Mouse (Mus musculus) embryonic facial prominence, embryonic 15.5 days (tissue): ENCODE results near the gene D930048N14Rik. TPM values are rescaled to one million over a fixed set of nuclear protein-coding genes. Genes with fewer than 3 reads are reported as not detected.
"Not testable (repeated sequence)": the region's sequence is repeated elsewhere in the genome, so short reads cannot be mapped to it uniquely, and the experiment has no call there.

Experiments
- ATAC-seq: fragments of 200-750 bp; cut with Nextera tagmentation; 2 replicates; pipeline ENCODE4 v1.8.0; 2017; ENCODE audit warnings: low read depth, moderate TSS enrichment; ENCODE audit not compliant: insufficient number of reproducible peaks, low FRiP score, low TSS enrichment
- H3K27ac ChIP-seq: fragments of 300-500 bp; sonication (generic); replicated peaks from 2 replicates; pipeline ENCODE4 v1.5.1; 2015; ENCODE audit warnings: mild to moderate bottlenecking, inconsistent platforms
- H3K27me3 ChIP-seq: fragments of 300-500 bp; sonication (generic); 2 replicates; pipeline ENCODE4 v1.6.1; 2015; ENCODE audit warnings: inconsistent platforms
- H3K36me3 ChIP-seq: fragments of 300-500 bp; sonication (generic); 2 replicates; pipeline ENCODE4 v1.6.1; 2015; ENCODE audit warnings: mild to moderate bottlenecking, inconsistent platforms
- H3K4me1 ChIP-seq: fragments of 300-500 bp; sonication (generic); 2 replicates; pipeline ENCODE4 v1.6.1; 2015; ENCODE audit warnings: inconsistent platforms
- H3K4me2 ChIP-seq: fragments of 300-500 bp; sonication (generic); replicated peaks from 2 replicates; pipeline ENCODE4 v1.6.1; 2015; ENCODE audit warnings: mild to moderate bottlenecking, inconsistent platforms
- H3K4me3 ChIP-seq: fragments of 300-500 bp; sonication (generic); replicated peaks from 2 replicates; pipeline ENCODE4 v1.5.1; 2015; ENCODE audit warnings: mild to moderate bottlenecking, inconsistent platforms
- H3K9ac ChIP-seq: fragments of 300-500 bp; sonication (generic); 2 replicates; pipeline ENCODE4 v1.6.1; 2015; ENCODE audit warnings: inconsistent platforms
- H3K9me3 ChIP-seq: fragments of 300-500 bp; sonication (generic); replicated peaks from 2 replicates; pipeline ENCODE4 v1.6.1; 2016; ENCODE audit warnings: inconsistent platforms
- WGBS: fragments of 180-500 bp; shearing (Covaris S2); methylation state at CpG from one replicate; pipeline ENCODE4 v1.1.7; 2015; 5-methylcytosine and 5-hydroxymethylcytosine counted together
- polyA plus RNA-seq: library from polyadenylated mRNA; unstranded; fragments of >200 nt; fragmentation: Nextera tagmentation; extraction: Ambion mirVana; gene quantifications from 2 replicates; pipeline ENCODE4 v1.2.1, GENCODE M21; 2015

D930048N14Rik gene
- 4.5 and 5.2 TPM in 2 replicates for polyA plus RNA-seq

- H3K4me2 ChIP-seq: peak within 1 kb of the TSS; percentile 97
- peak; percentile 72 for ATAC-seq
- peak within 1 kb of the TSS; percentile 70 for H3K4me3 ChIP-seq
- no peaks in the 10 kb centered on the region for H3K27me3 ChIP-seq
- H3K36me3 ChIP-seq: no peaks in the 10 kb centered on the region
- H3K9ac ChIP-seq: peak within 1 kb of the TSS; percentile 62
- no peaks in the 10 kb centered on the region for H3K9me3 ChIP-seq
- H3K27ac ChIP-seq: peak within 1 kb of the TSS; percentile 83
- peaks cover 42% of the 10 kb centered on the region for H3K4me1 ChIP-seq
- WGBS: 1% methylated on average over 70 of the region's 70 CpGs
Observed at GRCm38 (mm10) chr11:51650691-51651515, at the start of gene D930048N14Rik, which contains the start of gene N4bp3. Gene D930048N14Rik (plus strand): TSS chr11:51650954. Gene N4bp3 (minus strand): TSS chr11:51650842.

DNA sequence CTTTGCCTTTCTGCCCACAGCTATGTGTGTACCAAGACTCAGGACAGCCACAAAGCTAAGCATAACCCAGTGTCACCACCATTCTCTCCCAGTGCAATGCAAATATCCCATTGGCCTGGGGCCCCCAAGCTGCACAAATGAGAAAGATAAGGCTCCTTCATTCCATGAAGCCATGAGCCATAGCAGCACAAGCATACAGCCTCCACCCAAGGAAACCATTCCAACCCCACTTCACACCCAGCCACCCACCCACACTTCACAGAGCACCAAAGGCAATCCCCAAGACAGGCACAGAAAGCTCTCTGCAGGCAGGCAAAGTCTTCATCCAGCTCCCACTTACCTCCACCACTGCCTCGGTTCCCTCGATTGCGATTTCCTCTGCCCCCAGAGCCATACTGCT, 48.5 kb upstream of the D930048N14Rik start:
- H3K4me2 ChIP-seq: no peak overlapping the region
- H3K36me3 ChIP-seq: peaks cover 81% of the 10 kb centered on the region
- no peaks in the 10 kb centered on the region for H3K9me3 ChIP-seq
- WGBS: 87% methylated on average over 3 of the region's 3 CpGs
- no peak overlapping the region for H3K27ac ChIP-seq
- peaks cover 45% of the 10 kb centered on the region for H3K4me1 ChIP-seq
- no peak overlapping the region for H3K9ac ChIP-seq
- H3K27me3 ChIP-seq: no peaks in the 10 kb centered on the region
- no peak overlapping the region for H3K4me3 ChIP-seq
- no peak for ATAC-seq

- H3K4me1 ChIP-seq: peaks cover 46% of the 10 kb centered on the region
- ATAC-seq: peak; percentile 77
Observed at GRCm38 (mm10) chr11:51605602-51606446, 44.9 kb upstream of the D930048N14Rik start.

GRCm38 (mm10) chr11:51606447-51607095, 44.2 kb upstream of the D930048N14Rik start, which contains the start of gene Hnrnpab:
Gene Hnrnpab (minus strand): TSS chr11:51606847.
- peaks cover 45% of the 10 kb centered on the region for H3K4me1 ChIP-seq
- peak within 1 kb of the TSS; percentile 68 for H3K4me2 ChIP-seq
- peak within 1 kb of the TSS; percentile 100 for H3K9ac ChIP-seq
- H3K27me3 ChIP-seq: no peaks in the 10 kb centered on the region
- peaks cover 37% of the 10 kb centered on the region for H3K36me3 ChIP-seq
- peak; percentile 92 for ATAC-seq
- WGBS: under 1% methylated on average over 74 of the region's 91 CpGs
- H3K4me3 ChIP-seq: peak within 1 kb of the TSS; percentile 95
- H3K27ac ChIP-seq: peak within 1 kb of the TSS; percentile 95
- H3K9me3 ChIP-seq: no peaks in the 10 kb centered on the region

More at GRCm38 (mm10) chr11:51605602-51606446, 44.9 kb upstream of the D930048N14Rik start:
- Histone ChIP-seq H3K27ac (peak overlapping the region; percentile 95), H3K9me3 (no peaks in the 10 kb centered on the region), H3K9ac (peak overlapping the region; percentile 100), H3K27me3 (no peaks in the 10 kb centered on the region), H3K4me2 (peak overlapping the region; percentile 68), H3K4me3 (peak overlapping the region; percentile 95), H3K36me3 (peaks cover 45% of the 10 kb centered on the region)
- WGBS: under 1% methylated on average over 62 of the region's 81 CpGs

GRCm38 (mm10) chr11:51607096-51607738, 43.5 kb upstream of the D930048N14Rik start:
- Histone ChIP-seq H3K9ac (peak overlapping the region; percentile 69), H3K27me3 (no peaks in the 10 kb centered on the region), H3K4me2 (peak overlapping the region; percentile 67), H3K4me3 (peak overlapping the region; percentile 95), H3K4me1 (peaks cover 38% of the 10 kb centered on the region), H3K36me3 (peaks cover 31% of the 10 kb centered on the region), H3K27ac (peak overlapping the region; percentile 82), H3K9me3 (no peaks in the 10 kb centered on the region)
- WGBS: 8% methylated on average over 15 of the region's 15 CpGs
- peak; percentile 32 for ATAC-seq

DNA sequence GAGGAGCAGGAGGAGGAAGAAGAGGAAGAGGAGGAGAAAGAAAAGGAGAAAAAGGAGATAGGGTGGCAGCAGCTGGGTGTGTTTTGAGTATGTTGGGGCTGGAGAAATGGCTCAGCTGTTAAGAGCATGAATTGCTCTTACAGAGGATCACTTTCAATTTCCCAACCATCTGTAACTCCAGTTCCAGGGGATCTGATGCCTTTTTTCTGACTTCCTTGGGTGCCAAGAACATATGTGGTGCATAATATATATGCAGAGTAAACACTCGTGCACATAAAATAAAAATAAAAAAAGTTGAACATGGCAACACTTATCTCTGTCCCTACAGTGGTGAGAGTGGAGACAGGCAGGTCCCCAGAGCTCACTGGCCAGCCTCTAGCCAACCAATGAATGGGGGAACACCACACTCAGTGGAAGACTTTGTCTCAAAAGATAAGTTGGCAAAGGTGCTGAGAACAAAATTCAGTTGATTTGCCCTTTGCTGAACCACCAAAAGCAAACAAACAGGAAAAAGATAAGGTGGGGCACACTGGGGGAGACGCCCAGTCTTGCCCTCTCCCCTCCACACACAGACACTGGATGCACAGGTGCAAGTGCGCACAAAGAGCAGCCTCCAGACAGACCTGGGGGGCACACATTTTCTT, 41.4 kb upstream of the D930048N14Rik start:
- Histone ChIP-seq H3K9ac (no peak overlapping the region), H3K36me3 (peaks cover 9% of the 10 kb centered on the region), H3K4me2 (no peak overlapping the region), H3K4me3 (no peak overlapping the region), H3K27me3 (no peaks in the 10 kb centered on the region), H3K4me1 (peaks cover 19% of the 10 kb centered on the region), H3K27ac (no peak overlapping the region), H3K9me3 (no peaks in the 10 kb centered on the region)
- no peak for ATAC-seq
- WGBS: 74% methylated on average over 3 of the region's 3 CpGs

GRCm38 (mm10) chr11:51609940-51610339, 40.8 kb upstream of the D930048N14Rik start:
- H3K9me3 ChIP-seq, H3K9ac ChIP-seq, H3K4me3 ChIP-seq, H3K4me2 ChIP-seq, H3K27ac ChIP-seq, H3K36me3 ChIP-seq, H3K27me3 ChIP-seq, ATAC-seq: not testable (repeated sequence)
- H3K4me1 ChIP-seq: peaks cover 17% of the 10 kb centered on the region
- 86% methylated on average over 5 of the region's 5 CpGs for WGBS

GRCm38 (mm10) chr11:51614256-51614655, 36.5 kb upstream of the D930048N14Rik start:
- Histone ChIP-seq H3K4me2 (no peak overlapping the region), H3K9ac (no peak overlapping the region), H3K36me3 (no peaks in the 10 kb centered on the region), H3K4me1 (peaks cover 12% of the 10 kb centered on the region), H3K9me3 (no peaks in the 10 kb centered on the region), H3K4me3 (no peak overlapping the region), H3K27me3 (no peaks in the 10 kb centered on the region), H3K27ac (peak overlapping the region; percentile 94)
- WGBS: 74% methylated on average over 8 of the region's 8 CpGs
- ATAC-seq: no peak

DNA sequence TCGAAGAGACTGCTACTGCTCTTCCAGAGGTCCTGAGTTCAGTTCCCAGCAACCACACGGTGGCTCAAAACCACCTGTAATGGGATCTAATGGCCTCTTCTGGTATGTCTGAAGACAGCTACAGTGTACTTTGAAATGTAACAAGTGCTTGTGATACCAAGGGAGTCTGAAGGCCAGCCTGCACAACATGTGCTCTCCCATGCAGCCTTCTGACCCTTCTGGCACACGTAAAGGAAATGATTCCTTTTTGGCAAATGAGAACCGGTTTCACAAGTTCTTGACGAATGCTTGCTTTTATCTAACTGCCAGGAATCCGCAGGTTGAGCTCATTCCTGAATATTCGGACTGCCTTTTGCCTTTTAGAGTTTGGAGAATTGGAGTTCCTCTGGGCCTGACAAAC, 35.6 kb upstream of the D930048N14Rik start:
- H3K9ac ChIP-seq: peak overlapping the region; percentile 53
- no peaks in the 10 kb centered on the region for H3K9me3 ChIP-seq
- no peaks in the 10 kb centered on the region for H3K27me3 ChIP-seq
- H3K4me3 ChIP-seq: peak overlapping the region; percentile 49
- H3K4me1 ChIP-seq: peaks cover 14% of the 10 kb centered on the region
- ATAC-seq: no peak
- peak overlapping the region; percentile 82 for H3K4me2 ChIP-seq
- 28% methylated on average over 7 of the region's 7 CpGs for WGBS
- H3K36me3 ChIP-seq: no peaks in the 10 kb centered on the region
- peak overlapping the region; percentile 94 for H3K27ac ChIP-seq

GRCm38 (mm10) chr11:51615601-51616000, 35.2 kb upstream of the D930048N14Rik start:
- peak overlapping the region; percentile 49 for H3K4me3 ChIP-seq
- no peaks in the 10 kb centered on the region for H3K36me3 ChIP-seq
- H3K9ac ChIP-seq: peak overlapping the region; percentile 53
- H3K9me3 ChIP-seq: no peaks in the 10 kb centered on the region
- ATAC-seq: peak; percentile 66; the same call in 1 of the 2 replicates
- peak overlapping the region; percentile 94 for H3K27ac ChIP-seq
- no peaks in the 10 kb centered on the region for H3K27me3 ChIP-seq
- under 1% methylated on average over 14 of the region's 14 CpGs for WGBS
- peak overlapping the region; percentile 82 for H3K4me2 ChIP-seq
- H3K4me1 ChIP-seq: peaks cover 19% of the 10 kb centered on the region
